Mouse (Mus musculus) ES-Bruce4 (cell line): ENCODE data around the gene Gm31371.
"Not testable (repeated sequence)": the region's sequence is repeated elsewhere in the genome, so short reads cannot be mapped to it uniquely, and the experiment has no call there.

Experiments
- CTCF ChIP-seq: IDR thresholded peaks from one replicate; pipeline ENCODE4 v1.8.1; 2011; ENCODE audit warnings: low read depth, low read length
- EP300 ChIP-seq: IDR thresholded peaks from 2 replicates; pipeline ENCODE4 v1.6.1; 2011; ENCODE audit warnings: low read depth, low read length; ENCODE audit not compliant: insufficient read depth

- TF ChIP-seq EP300, CTCF: not testable (repeated sequence)
These were observed 60.6 kb downstream of the Gm31371 start for GRCm38 (mm10) chr8:19963766-19964165.
